Mouse (Mus musculus): ENCODE results near the gene Ambra1.
"Not testable (repeated sequence)": the region's sequence is repeated elsewhere in the genome, so short reads cannot be mapped to it uniquely, and the experiment has no call there.

Gene Ambra1

DNA sequence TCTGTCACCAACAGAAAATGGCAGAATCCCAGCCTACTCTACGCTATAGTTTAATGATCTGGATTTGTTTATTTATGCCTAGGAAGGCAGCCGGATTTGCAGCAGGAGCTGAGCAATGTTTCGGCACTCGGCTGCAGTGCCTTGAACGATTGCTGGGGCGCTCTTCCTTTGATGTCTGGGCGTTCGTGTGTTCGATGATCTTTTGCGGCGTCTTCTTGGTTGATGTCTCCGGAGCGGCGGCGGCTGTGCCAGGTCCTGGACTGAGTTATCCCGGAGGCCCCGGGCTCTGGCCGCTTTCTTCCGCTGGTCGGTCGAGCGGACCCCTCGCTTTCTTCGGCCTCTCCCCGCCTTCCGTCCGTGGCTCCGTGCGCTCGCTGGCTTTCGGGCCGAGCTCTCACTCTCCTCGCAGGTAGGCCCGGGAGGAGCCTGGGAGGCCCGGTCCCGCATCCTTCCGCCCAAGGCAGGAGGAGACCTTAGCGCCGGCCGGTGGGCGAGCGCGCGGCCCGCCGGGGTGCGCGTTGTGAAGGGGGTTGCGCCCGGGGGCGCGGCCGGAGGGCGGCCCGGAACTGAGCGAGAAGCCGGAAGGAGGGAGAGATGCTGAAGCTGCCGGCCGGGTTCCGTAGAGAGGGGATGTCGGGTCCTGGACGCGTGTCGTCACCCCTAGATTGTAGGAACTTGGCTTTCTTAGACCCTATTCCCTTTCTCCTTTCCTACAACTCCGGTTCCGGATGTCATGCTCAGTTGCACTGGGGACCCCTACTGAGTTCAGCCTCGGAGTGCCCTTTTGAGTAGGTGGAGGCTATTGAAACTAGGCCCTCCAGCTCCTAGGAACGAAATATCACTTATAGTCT is at the start of gene Ambra1:
Gene Ambra1, plus strand, starts transcription at position 164 of the 851 bp plus-strand sequence.
- peak; percentile 99 for DNase-seq (ENCODE audit: low read depth, low spot score)

- peak; percentile 91 for DNase-seq (ENCODE audit: low read depth, low spot score)
Observed at GRCm38 (mm10) chr2:91682850-91683249, 47.1 kb upstream of the Ambra1 start.

- DNase-seq (ENCODE audit: low read depth, low spot score), result peak; percentile 70
Observed at GRCm38 (mm10) chr2:91683919-91684318, 46.0 kb upstream of the Ambra1 start.

GRCm38 (mm10) chr2:91689452-91689851 is 40.5 kb upstream of the Ambra1 start:
- peak; percentile 83 for DNase-seq (ENCODE audit: low read depth, low spot score)

GRCm38 (mm10) chr2:91695436-91696224 is 34.3 kb upstream of the Ambra1 start:
- peak; percentile 68 for DNase-seq (ENCODE audit: low read depth, low spot score)

DNA sequence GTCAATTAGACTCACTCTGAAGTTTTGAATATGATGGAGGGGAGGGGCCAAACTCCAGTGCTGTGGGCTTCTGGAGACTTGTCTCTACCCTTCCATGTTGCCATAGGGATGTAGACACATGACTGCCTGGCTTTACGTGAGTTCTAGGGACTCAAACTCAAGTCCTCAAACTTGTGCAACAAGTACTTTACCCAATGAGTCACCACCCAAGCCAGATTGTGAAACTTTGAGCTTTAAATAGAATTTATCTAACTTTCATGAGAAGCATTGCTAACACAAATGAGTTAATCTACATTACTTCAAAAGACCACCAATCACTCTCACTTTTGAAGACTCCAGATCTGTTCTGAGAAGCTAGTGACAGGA is 33.7 kb upstream of the Ambra1 start:
- peak; percentile 39 for DNase-seq (ENCODE audit: low read depth, low spot score)

GRCm38 (mm10) chr2:91699225-91699624 is 30.7 kb upstream of the Ambra1 start:
- DNase-seq (ENCODE audit: low read depth, low spot score), result no peak

- peak; percentile 47 for DNase-seq (ENCODE audit: low read depth, low spot score)
Observed at GRCm38 (mm10) chr2:91701366-91701765, 28.6 kb upstream of the Ambra1 start.

- no peak for DNase-seq (ENCODE audit: low read depth, low spot score)
Observed at GRCm38 (mm10) chr2:91705736-91706135, 24.2 kb upstream of the Ambra1 start.

DNA sequence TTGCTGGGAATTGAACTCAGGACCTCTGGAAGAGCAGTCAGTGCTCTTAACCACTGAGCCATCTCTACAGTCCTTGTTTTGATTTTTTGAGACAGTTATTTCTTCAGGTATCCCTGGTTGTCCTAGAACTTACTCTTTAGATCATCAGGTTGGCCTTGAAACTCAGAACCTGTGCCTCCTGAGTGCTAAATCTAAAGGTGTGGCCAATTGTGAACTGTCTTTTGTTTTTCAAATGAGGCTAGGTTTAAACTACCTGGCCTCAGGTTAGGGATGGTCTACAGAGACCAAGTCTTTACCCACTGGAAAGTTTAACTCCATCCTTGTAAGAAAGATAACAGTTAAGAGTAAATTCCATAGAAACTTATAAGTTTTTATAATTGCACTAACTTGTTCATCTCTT is 23.5 kb upstream of the Ambra1 start:
- no peak for DNase-seq (ENCODE audit: low read depth, low spot score)

DNA sequence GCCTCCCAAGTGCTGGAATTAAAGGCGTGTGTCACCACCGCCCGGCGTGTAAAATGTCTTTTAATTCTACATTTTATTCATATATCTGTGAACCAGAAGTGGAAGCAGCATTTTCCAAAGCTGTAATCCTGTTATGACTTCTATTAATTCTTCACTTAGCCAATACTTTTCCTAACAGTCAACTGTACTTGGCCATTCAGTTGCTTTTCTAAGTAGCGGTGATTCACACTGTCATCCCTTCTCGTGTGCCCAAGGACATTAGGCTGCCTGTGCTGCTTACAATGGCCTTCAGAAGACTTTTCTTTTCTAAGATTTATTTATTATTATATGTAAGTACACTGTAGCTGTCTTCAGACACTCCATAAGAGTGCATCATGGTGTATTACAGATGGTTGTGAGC is 21.6 kb upstream of the Ambra1 start:
- no peak for DNase-seq (ENCODE audit: low read depth, low spot score)

DNA sequence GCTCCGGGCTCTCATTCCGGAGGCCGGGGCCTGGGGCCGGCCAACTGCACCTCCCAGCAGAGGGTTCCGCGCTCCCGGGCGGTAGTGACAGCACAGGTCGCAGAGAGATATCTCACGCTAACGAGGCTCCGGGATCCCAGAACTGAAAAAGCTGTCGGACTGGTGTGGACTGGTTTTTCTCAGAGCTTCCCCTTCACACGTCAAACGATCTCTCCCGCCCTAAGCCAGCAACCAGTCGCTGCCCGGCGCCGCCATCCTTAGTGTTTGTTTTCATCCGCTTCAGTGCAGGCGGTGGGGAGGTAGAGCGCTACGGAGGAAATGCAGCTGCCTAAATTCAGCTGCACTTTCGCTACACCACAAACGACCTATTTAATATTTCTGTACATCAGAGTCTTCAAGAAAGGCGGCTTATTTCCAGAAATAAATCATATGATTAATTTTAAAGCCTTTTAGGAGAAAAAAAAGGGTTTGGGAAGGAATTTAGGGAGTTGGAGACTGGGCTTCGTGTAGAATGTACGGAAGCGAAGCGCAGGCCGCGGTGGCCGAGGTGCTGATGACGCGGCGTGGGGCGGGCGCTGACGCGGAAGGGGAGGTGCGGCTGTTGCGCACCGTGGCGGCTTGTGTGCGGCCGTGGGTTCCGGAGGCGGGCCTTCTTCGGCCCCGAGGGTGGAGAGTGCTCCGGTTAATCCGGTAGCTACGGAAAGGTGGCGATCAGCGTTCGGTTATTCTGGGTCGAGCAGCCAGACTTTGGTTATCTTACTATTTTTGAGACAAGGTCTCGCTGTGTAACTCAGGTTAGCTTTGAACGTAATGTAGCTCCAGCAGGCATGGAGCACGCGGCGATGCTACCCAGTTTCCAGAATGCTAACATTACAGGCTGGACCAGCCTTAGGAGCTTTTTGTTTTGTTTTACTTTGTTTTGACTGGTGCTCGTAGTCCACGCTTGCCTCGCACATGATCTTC is 19.4 kb upstream of the Ambra1 start, which contains the start of the genes Atg13 and Harbi1:
Gene Atg13, minus strand, starts transcription at position 305 of the 963 bp plus-strand sequence.
Gene Harbi1, plus strand, starts transcription at position 581 of the 963 bp plus-strand sequence.
- DNase-seq (ENCODE audit: low read depth, low spot score), result peak; percentile 98

GRCm38 (mm10) chr2:91711256-91711925 is 18.5 kb upstream of the Ambra1 start:
- no peak for DNase-seq (ENCODE audit: low read depth, low spot score)

DNA sequence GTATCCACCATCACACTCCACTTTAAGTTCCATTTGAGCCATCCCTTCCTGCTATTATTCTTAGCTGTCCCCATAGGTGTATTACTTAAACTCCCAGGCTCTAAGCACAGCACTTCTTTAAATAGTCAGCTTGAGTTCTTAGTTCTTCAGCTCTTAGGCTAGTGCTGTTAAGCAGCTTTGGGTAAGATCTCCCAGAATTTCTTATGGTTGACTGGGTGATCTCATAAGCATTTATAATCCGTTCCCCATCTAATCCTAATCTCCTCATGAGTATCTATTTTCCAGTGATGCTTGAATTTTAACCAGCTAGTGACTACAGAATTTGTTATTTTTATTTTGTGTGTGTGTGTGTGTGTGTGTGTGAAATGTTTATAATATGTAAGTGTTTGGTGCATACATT is 15.0 kb upstream of the Ambra1 start:
- DNase-seq (ENCODE audit: low read depth, low spot score), result no peak

DNA sequence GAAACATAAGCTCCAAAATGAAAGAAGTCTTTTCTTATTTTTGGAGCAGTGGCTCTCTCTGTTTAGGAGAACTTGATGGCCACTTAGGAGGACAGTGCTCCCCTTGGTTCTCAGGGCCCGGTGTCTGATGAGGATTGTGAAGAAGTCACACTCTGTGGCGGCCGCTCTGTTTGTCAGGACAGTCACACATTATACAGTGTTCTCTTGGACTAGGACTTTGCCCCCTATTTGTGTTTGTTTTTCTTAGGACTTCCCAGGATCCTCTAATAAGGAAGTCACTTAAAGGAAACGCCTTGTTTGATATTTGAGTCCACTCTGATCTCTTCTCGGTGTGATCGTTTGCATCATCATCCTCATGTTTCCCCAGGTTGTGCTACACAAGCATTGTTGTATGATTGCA is 11.7 kb upstream of the Ambra1 start:
- no peak for DNase-seq (ENCODE audit: low read depth, low spot score)

DNA sequence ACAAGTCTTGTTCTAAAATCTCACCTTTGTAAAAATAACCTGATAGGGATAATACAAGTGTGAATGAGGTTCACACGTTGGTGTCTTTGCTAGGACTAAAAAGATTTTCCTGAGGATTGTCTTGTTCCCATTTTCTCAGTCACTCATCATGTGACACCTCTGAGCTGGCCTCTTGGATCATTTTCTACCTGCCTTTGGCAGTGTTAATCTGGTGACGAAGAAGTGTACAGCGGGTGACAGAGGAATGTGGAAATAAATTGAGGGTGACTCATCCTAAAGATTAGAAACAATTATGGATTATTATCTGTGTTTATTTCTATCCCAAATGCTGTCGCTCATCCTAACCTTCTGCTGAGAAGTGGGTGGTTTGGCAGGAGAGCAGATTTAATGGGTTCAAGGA is 6.6 kb upstream of the Ambra1 start:
- peak; percentile 22 for DNase-seq (ENCODE audit: low read depth, low spot score)

DNA sequence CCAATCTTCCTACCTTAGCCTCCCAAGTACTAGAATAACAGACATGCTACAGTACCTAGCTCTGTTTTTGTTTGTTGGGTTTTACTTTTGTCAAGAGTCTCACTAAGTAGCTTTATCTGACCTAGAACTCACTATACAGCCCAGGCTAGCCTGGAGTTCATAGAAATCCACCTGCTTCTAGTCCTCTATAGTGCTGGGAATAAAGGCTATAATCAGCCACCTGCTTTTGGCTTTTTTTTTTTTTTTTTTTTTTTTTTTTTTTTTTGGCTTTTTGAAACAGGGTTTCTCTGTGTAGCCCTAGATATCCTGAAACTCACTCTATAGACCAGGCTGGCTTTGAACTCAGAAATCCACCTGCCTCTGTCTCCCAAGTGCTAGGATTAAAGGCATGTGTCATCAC is 6.0 kb upstream of the Ambra1 start:
- no peak for DNase-seq (ENCODE audit: low read depth, low spot score)

DNA sequence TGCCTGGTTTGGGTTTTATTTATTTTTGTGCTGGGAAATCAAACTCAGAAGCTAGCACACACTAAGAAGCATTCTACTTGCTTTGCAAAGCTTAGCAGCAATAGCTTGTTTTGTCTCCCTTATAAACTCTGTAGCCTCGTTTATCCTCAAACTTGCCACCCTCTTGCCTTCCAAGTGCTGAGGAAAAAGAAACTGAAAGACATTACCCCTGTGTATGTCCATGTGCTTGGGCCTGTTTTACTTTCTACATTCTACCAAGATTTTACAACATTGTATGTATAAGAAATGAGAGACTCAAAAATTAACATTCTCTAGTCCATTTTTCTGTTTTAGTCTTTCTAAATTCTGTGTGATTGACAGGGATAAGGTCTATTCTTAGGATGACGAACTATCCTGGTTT is 5.2 kb upstream of the Ambra1 start:
- DNase-seq (ENCODE audit: low read depth, low spot score), result no peak

DNA sequence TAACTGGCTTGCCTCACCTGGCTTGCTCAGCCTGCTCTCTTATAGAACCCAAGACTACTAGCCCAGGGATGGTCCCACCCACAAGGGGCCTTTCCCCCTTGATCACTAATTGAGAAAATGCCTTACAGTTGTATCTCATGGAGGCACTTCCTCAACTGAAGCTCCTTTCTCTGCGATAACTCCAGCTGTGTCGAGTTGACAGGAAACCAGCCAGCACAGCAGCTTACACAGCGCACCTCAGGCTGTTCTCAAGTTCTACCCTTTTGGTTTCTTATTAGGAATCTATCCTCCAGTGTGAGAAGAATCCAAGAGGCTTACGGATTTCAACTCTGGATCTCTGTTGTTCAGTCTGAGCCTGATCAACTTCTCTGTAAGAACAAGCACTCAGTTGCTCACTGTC is 4.5 kb upstream of the Ambra1 start:
- not testable (repeated sequence) for DNase-seq (ENCODE audit: low read depth, low spot score)

GRCm38 (mm10) chr2:91727011-91727410 is 2.9 kb upstream of the Ambra1 start:
- no peak for DNase-seq (ENCODE audit: low read depth, low spot score)

DNA sequence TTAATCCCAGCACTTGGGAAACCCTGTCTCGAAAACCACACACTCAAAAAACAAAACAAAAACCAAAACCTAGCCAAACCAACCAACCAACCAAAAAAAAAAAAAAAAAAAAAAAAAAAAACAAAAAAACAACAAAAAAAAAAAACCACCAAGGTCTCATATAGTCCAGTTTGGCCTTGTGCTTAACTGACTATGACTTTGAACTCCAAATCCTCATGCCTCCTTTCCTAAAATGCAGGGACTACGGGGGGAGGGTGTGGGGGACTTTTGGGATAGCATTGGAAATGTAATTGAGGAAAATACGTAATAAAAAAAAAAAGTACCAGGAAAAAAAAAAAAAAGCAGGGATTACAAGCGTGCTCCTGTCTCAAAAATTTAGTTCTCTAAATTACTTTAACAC is 363 bp upstream of the Ambra1 start:
- no peak for DNase-seq (ENCODE audit: low read depth, low spot score)
